Mouse (Mus musculus) midbrain, embryonic 11.5 days (tissue): ENCODE results near the gene Aipl1. TPM values are rescaled to one million over a fixed set of nuclear protein-coding genes. Genes with fewer than 3 reads are reported as not detected.
"Not testable (repeated sequence)": the region's sequence is repeated elsewhere in the genome, so short reads cannot be mapped to it uniquely, and the experiment has no call there.

Experiments used
- ATAC-seq: fragments of 200-750 bp; cut with Nextera tagmentation; 2 replicates; pipeline ENCODE4 v1.8.0; 2017; ENCODE audit warnings: moderate TSS enrichment, moderate library complexity; ENCODE audit not compliant: low FRiP score
- DNase-seq: peaks from one replicate; pipeline ENCODE4 v3.0.0; 2015; ENCODE audit warnings: low spot score; ENCODE audit errors: missing footprints
- H3K27ac ChIP-seq: fragments of 300-500 bp; sonication (generic); 2 replicates; pipeline ENCODE4 v1.5.1; 2014; ENCODE audit warnings: low read depth, low read length
- H3K27me3 ChIP-seq: fragments of 300-500 bp; sonication (generic); 2 replicates; pipeline ENCODE4 v1.6.1; 2014; ENCODE audit warnings: mild to moderate bottlenecking, low read length, moderate library complexity, mixed read lengths; ENCODE audit not compliant: control insufficient read depth, insufficient read depth
- H3K36me3 ChIP-seq: fragments of 300-500 bp; sonication (generic); 2 replicates; pipeline ENCODE4 v1.6.1; 2014; ENCODE audit warnings: mild to moderate bottlenecking, low read length, moderate library complexity, mixed read lengths; ENCODE audit not compliant: control insufficient read depth, insufficient read depth
- H3K4me1 ChIP-seq: fragments of 300-500 bp; sonication (generic); 2 replicates; pipeline ENCODE4 v1.6.1; 2014; ENCODE audit warnings: low read length; ENCODE audit not compliant: control insufficient read depth, insufficient read depth
- H3K4me2 ChIP-seq: fragments of 300-500 bp; sonication (generic); 2 replicates; pipeline ENCODE4 v1.6.1; 2014; ENCODE audit warnings: mild to moderate bottlenecking, moderate library complexity
- H3K4me3 ChIP-seq: fragments of 300-500 bp; sonication (generic); 2 replicates; pipeline ENCODE4 v1.5.1; 2014; ENCODE audit warnings: low read depth, low read length
- H3K9ac ChIP-seq: fragments of 300-500 bp; sonication (generic); 2 replicates; pipeline ENCODE4 v1.6.1; 2014; ENCODE audit warnings: low read length
- H3K9me3 ChIP-seq: fragments of 300-500 bp; sonication (generic); 2 replicates; pipeline ENCODE4 v1.6.1; 2016; ENCODE audit warnings: low read length; ENCODE audit not compliant: control insufficient read depth
- WGBS: fragments of 180-500 bp; shearing (Covaris S2); extraction: QIAGEN DNeasy Blood & Tissue Kit; methylation state at CpG from one replicate; pipeline ENCODE4 v1.1.7; 2014; 5-methylcytosine and 5-hydroxymethylcytosine counted together
- polyA plus RNA-seq: library from polyadenylated mRNA; unstranded; fragments of >200 nt; fragmentation: Nextera tagmentation; extraction: Ambion mirVana; gene quantifications from 2 replicates; pipeline ENCODE4 v1.2.1, GENCODE M21; 2014

Aipl1 gene
- polyA plus RNA-seq, 1 experiment from 2014 or later: 0.44 TPM

GRCm38 (mm10) chr11:71996805-71997204 is 40.5 kb downstream of the Aipl1 start:
- 26% methylated on average over 11 of the region's 11 CpGs for WGBS
- H3K27ac ChIP-seq: no peak overlapping the region
- no peak overlapping the region for H3K4me3 ChIP-seq
- H3K27me3 ChIP-seq: no peaks in the 10 kb centered on the region
- 0 out of 2 replicates have a peak overlapping the region, but pooled peaks have one; percentile 9 for H3K9ac ChIP-seq
- no peaks in the 10 kb centered on the region for H3K36me3 ChIP-seq
- peaks cover 10% of the 10 kb centered on the region for H3K4me1 ChIP-seq
- H3K9me3 ChIP-seq: no peaks in the 10 kb centered on the region
- ATAC-seq (no peak), DNase-seq (no peak)
- H3K4me2 ChIP-seq: peak overlapping the region; percentile 19; the same call in 1 of the 2 replicates

- no peaks in the 10 kb centered on the region for H3K27me3 ChIP-seq
- H3K36me3 ChIP-seq: no peaks in the 10 kb centered on the region
- H3K4me2 ChIP-seq: 0 out of 2 replicates have a peak overlapping the region, but pooled peaks have one; percentile 8
- H3K4me3 ChIP-seq: no peak overlapping the region
- ATAC-seq (peak; percentile 73), DNase-seq (peak; percentile 92)
- no peak overlapping the region for H3K27ac ChIP-seq
- no peaks in the 10 kb centered on the region for H3K9me3 ChIP-seq
- WGBS: 25% methylated on average over 9 of the region's 9 CpGs
- peak overlapping the region; percentile 48 for H3K9ac ChIP-seq
- H3K4me1 ChIP-seq: peaks cover 10% of the 10 kb centered on the region
These were observed 41.3 kb downstream of the Aipl1 start for GRCm38 (mm10) chr11:71995968-71996511.

GRCm38 (mm10) chr11:71992438-71992837 is 44.9 kb downstream of the Aipl1 start:
- H3K4me2 ChIP-seq: no peak overlapping the region
- ATAC-seq: no peak
- WGBS: 88% methylated on average over 12 of the region's 12 CpGs
- peak; percentile 28 for DNase-seq
- no peak overlapping the region for H3K4me3 ChIP-seq
- H3K36me3 ChIP-seq: no peaks in the 10 kb centered on the region
- no peak overlapping the region for H3K27ac ChIP-seq
- H3K9me3 ChIP-seq: no peaks in the 10 kb centered on the region
- no peaks in the 10 kb centered on the region for H3K27me3 ChIP-seq
- H3K9ac ChIP-seq: no peak overlapping the region
- H3K4me1 ChIP-seq: peaks cover 10% of the 10 kb centered on the region

DNA sequence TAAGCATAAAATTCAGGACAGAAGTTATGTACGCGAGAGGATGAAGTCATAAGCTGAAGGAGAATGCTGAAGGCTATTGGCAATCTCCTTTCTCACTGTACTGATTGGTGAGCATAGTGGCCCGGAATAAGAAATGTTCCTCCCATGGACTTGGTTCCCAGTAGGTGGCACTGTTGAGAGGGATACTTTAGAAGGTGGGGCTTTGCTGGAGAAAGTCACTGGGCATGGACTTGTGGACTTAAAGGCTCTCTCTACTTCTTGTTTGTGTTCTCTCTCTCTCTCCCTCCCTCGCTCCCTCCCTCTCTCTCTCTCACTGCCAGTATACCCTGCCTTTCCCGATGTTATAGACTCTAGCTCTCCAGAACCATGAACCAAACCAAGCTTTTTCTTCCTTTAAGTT is 45.8 kb downstream of the Aipl1 start:
- no peaks in the 10 kb centered on the region for H3K27me3 ChIP-seq
- peak; percentile 85 for DNase-seq
- no peak for ATAC-seq
- no peak overlapping the region for H3K4me3 ChIP-seq
- no peak overlapping the region for H3K4me2 ChIP-seq
- WGBS: 34% methylated on average over 5 of the region's 5 CpGs
- H3K9me3 ChIP-seq: no peaks in the 10 kb centered on the region
- no peaks in the 10 kb centered on the region for H3K36me3 ChIP-seq
- no peak overlapping the region for H3K27ac ChIP-seq
- H3K4me1 ChIP-seq: peaks cover 8% of the 10 kb centered on the region
- no peak overlapping the region for H3K9ac ChIP-seq

GRCm38 (mm10) chr11:71989407-71989806 is 47.9 kb downstream of the Aipl1 start:
- H3K27me3 ChIP-seq, H3K9ac ChIP-seq, H3K4me3 ChIP-seq, H3K9me3 ChIP-seq, ATAC-seq, H3K27ac ChIP-seq, H3K36me3 ChIP-seq, H3K4me1 ChIP-seq, DNase-seq, H3K4me2 ChIP-seq: not testable (repeated sequence)
- 68% methylated on average over 5 of the region's 5 CpGs for WGBS

DNA sequence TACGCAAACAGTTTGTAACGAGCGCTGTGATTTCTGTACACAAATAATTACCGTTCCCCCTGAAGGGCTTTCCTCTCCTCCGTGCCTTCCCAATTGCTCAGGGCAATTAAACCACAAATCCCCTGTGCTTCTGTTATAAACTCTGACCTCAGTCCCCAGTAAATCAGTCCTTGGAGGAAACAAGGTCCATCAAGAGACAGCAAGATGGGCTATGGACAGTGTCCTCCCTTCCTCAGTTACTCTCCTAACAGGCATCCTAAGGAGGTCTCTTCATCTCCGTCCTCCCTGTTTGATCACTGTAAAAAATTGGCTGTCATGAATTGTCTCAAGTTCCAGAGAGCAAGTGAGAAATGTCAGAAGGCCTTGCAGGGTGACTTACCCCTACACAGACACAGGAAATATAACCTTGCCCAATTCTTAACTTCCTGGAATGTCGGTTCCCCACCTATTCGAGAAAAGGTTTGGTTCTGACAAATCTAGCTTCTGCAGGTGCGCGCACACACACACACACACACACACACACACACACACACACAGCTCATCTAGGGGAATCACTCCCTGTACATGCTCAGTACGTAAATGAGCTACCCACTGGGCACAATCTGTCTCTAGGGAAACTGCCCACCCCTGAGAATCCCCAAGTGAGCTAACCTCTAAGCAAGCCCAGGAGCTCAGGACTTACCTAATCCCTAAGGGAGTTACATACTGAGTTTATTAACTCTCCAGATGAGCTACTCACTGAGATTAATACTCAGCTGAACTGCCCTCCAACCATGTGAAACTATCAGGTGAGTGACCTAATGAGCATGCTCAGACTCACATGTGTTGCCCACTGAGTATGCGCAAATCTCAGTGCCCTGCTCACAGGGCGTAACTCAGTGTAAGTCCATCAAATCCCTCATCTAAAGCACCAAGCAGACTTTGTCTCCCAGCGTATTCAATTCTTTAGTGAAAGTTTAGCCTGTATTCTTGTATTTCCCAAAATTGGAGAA is 49.9 kb downstream of the Aipl1 start:
- no peak overlapping the region for H3K4me2 ChIP-seq
- H3K27me3 ChIP-seq: no peaks in the 10 kb centered on the region
- DNase-seq: no peak
- no peak overlapping the region for H3K27ac ChIP-seq
- no peaks in the 10 kb centered on the region for H3K9me3 ChIP-seq
- ATAC-seq: no peak
- WGBS: 81% methylated on average over 14 of the region's 14 CpGs
- no peaks in the 10 kb centered on the region for H3K36me3 ChIP-seq
- H3K4me1 ChIP-seq: peaks cover 7% of the 10 kb centered on the region; the same call in 1 of the 2 replicates
- no peak overlapping the region for H3K9ac ChIP-seq
- no peak overlapping the region for H3K4me3 ChIP-seq

DNA sequence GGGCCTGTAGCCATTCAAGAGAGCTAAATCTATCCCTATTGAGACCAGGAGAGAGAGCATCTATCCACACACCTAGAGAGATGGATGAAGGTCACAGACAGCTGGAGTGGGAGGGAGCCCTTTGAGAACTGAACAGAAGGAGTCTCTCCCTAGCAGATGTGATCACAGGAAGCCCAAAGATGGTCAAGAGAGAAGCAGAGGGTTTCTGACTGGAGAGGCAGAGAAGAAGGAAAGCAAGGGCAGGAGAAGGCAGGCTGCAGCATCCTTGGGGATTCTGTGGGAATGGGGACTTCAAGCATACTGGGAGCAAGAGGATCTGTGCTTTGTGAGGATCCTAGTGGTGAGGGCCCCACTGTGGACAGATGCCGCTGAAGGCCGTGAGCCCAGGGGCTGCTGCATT is 51.5 kb downstream of the Aipl1 start:
- no peak overlapping the region for H3K9ac ChIP-seq
- WGBS: 88% methylated on average over 2 of the region's 2 CpGs
- H3K36me3 ChIP-seq: no peaks in the 10 kb centered on the region
- no peaks in the 10 kb centered on the region for H3K9me3 ChIP-seq
- no peak for DNase-seq
- no peak overlapping the region for H3K4me3 ChIP-seq
- H3K4me1 ChIP-seq: peaks cover 7% of the 10 kb centered on the region; the same call in 1 of the 2 replicates
- H3K27me3 ChIP-seq: no peaks in the 10 kb centered on the region
- no peak overlapping the region for H3K27ac ChIP-seq
- no peak for ATAC-seq
- no peak overlapping the region for H3K4me2 ChIP-seq

DNA sequence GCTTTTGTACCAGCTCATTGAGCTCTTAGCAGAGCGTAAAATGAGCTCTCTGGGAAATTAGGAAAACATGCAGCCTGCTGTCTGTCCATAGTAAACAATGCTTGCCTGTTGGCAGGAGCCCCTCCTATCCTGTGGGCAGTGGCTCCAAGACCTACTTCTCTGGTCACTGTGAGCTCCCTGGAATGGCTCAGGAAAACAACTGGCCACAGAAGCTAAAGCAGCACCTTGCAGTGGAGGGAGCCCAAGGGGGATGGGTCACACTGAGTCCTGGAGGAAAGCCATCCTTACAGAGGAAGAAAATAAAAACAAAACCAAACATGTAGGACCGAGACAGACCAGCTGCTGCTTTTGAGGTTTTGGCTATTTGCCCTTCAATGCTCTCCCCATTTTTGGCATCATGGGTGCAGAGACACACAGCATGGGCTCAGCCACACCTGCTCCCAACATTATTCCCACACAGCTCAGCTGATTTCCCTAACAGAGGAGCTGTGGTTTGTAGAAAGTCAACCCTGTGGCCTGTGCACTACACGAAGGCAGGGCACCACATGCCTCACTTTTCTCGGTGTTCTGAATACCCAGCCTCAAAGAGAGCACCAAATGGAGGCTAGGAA is 52.1 kb downstream of the Aipl1 start:
- DNase-seq: no peak
- Histone ChIP-seq H3K4me1 (peaks cover 7% of the 10 kb centered on the region; the same call in 1 of the 2 replicates), H3K9ac (no peak overlapping the region), H3K9me3 (no peaks in the 10 kb centered on the region), H3K27me3 (no peaks in the 10 kb centered on the region), H3K4me2 (no peak overlapping the region), H3K4me3 (no peak overlapping the region), H3K27ac (no peak overlapping the region), H3K36me3 (no peaks in the 10 kb centered on the region)
- 43% methylated on average over 4 of the region's 4 CpGs for WGBS
- no peak for ATAC-seq

- Histone ChIP-seq H3K27me3 (no peaks in the 10 kb centered on the region), H3K4me2 (no peak overlapping the region), H3K9me3 (no peaks in the 10 kb centered on the region), H3K4me1 (peaks cover 7% of the 10 kb centered on the region; the same call in 1 of the 2 replicates), H3K27ac (no peak overlapping the region), H3K9ac (no peak overlapping the region), H3K4me3 (no peak overlapping the region), H3K36me3 (no peaks in the 10 kb centered on the region)
- DNase-seq (no peak), ATAC-seq (no peak)
- WGBS: 90% methylated on average over 2 of the region's 2 CpGs
These were observed 53.2 kb downstream of the Aipl1 start for GRCm38 (mm10) chr11:71984093-71984492.
